Mouse (Mus musculus): ENCODE measurements at regions not wholly inside any gene's neighbourhood (a gene's known extent, or its start where the extent isn't known, plus 50 kb on each side); places are given as distances from the start of the nearest gene placed in this dataset.

- no peak for TF ChIP-seq CTCF (IDR thresholded peaks at IDR 0.05; ENCODE audit: borderline replicate concordance, control insufficient read depth, extremely low read depth, insufficient read depth, low read length, poor library complexity)
- TF ChIP-seq POLR2A (IDR thresholded peaks at IDR 0.05; ENCODE audit: control insufficient read depth, extremely low read depth, insufficient read depth, low read length, poor library complexity): no peak
Measured at GRCm38 (mm10) chr16:55612001-55612400, 226.7 kb downstream of the Nfkbiz start.
